8 mouse cellular contexts compared by ENCODE assay signal in the genomic region with DNA sequence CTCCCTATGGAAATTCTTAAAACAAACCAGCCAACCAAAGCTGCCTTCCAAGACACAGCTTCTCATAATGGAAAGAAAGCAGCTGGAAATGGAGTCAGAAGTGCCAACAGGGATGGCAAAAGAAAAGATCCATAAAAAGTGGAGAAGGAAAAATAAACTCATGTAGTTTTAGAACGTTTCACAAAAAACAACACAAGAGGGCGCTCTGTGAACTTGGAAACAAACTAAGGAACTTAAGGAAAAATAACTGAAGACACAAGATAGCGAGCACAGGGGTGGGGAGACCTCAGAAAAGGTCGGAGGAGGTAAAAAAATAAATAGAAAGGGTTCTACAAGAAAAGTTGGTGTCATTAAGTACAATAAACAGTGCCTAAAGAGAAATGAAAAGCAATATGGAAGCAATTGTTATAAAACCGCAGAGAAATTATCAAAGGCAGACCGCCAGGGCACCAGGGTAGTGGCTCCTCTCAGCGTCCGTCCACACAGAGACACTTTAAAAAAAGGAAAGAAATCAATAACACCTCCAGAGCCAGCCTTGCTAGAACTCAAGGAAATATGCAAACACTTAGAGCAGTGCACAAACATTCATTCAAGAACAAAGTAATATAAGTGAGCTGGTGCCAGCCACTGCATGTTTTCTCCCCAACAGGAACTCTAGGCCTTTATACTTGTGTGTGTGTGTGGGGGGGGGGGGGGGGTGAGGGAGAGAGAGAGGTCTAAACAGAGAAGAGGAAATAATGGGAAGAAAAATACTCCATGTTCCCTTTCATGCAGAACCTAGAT. TPM values are rescaled to one million over a fixed set of nuclear protein-coding genes. Genes with fewer than 3 reads are reported as not detected.
DNase-seq lines count a peak whose midpoint lies in the region; ATAC-seq and TF ChIP-seq lines count a peak whose summit lies in the region.

No protein-coding gene starts in this region.

- H3K27me3 ChIP-seq in intestine, postnatal 0 days (replicated peaks; ENCODE audit: control insufficient read depth, insufficient read depth, low read length): no peaks in the 10 kb centered on the region
- H3K27me3 ChIP-seq in intestine, embryonic 15.5 days (replicated peaks): no peaks in the 10 kb centered on the region
- no peaks in the 10 kb centered on the region for H3K27me3 ChIP-seq in thymus, adult 2 months (ENCODE audit: control insufficient read depth, insufficient read depth, low read length)

- no peak for TF ChIP-seq POLR2A in thymus, adult 2 months (IDR thresholded peaks at IDR 0.05; ENCODE audit: control insufficient read depth, extremely low read depth, insufficient read depth, low read length, poor library complexity)

- peak; percentile 73 for TF ChIP-seq CTCF in intestine, postnatal 0 days (IDR thresholded peaks at IDR 0.05; ENCODE audit: low read depth)
- no peak for TF ChIP-seq CTCF in thymus, adult 2 months (IDR thresholded peaks at IDR 0.05; ENCODE audit: borderline replicate concordance, control insufficient read depth, extremely low read depth, insufficient read depth, low read length, poor library complexity)

- peaks cover 8% of the 10 kb centered on the region; the same call in 1 of the 2 replicates for H3K36me3 ChIP-seq in intestine, postnatal 0 days (ENCODE audit: control insufficient read depth, insufficient read depth)
- H3K36me3 ChIP-seq in intestine, embryonic 15.5 days: no peaks in the 10 kb centered on the region
- H3K36me3 ChIP-seq in thymus, adult 2 months (ENCODE audit: control insufficient read depth, insufficient read depth, low read length): no peaks in the 10 kb centered on the region

- no peak overlapping the region for H3K27ac ChIP-seq in intestine, postnatal 0 days (ENCODE audit: low read depth, low read length)
- H3K27ac ChIP-seq in intestine, embryonic 15.5 days: no peak overlapping the region
- no peak overlapping the region for H3K27ac ChIP-seq in thymus, adult 2 months (ENCODE audit: control insufficient read depth, insufficient read depth, low read length)

- no peak overlapping the region for H3K4me2 ChIP-seq in intestine, postnatal 0 days (replicated peaks; ENCODE audit: low read depth)
- no peak overlapping the region for H3K4me2 ChIP-seq in intestine, embryonic 15.5 days (replicated peaks)

- peak; percentile 7 for DNase-seq in thymus, adult 2 months
- no peak for DNase-seq in thymus, adult 18-20 months
- peak; percentile 80 for DNase-seq in embryo, embryonic 10.5 days (ENCODE audit: low spot score)
- DNase-seq in retina, postnatal 1 day: peak; percentile 69
- no peak for DNase-seq in B cell, adult 2 months
- no peak for DNase-seq in adrenal gland, postnatal 25 days

- H3K4me3 ChIP-seq in intestine, postnatal 0 days (ENCODE audit: low read depth, low read length): no peak overlapping the region
- no peak overlapping the region for H3K4me3 ChIP-seq in intestine, embryonic 15.5 days (replicated peaks)
- H3K4me3 ChIP-seq in thymus, adult 2 months (ENCODE audit: control insufficient read depth, insufficient read depth, low read length): no peak overlapping the region

- H3K4me1 ChIP-seq in intestine, postnatal 0 days (replicated peaks; ENCODE audit: control insufficient read depth, insufficient read depth, low read length): no peaks in the 10 kb centered on the region
- peaks cover 7% of the 10 kb centered on the region for H3K4me1 ChIP-seq in intestine, embryonic 15.5 days (replicated peaks)
- no peaks in the 10 kb centered on the region for H3K4me1 ChIP-seq in thymus, adult 2 months (replicated peaks; ENCODE audit: control insufficient read depth, insufficient read depth, low read length)

- no peaks in the 10 kb centered on the region for H3K9me3 ChIP-seq in intestine, postnatal 0 days (ENCODE audit: control insufficient read depth)
- no peaks in the 10 kb centered on the region for H3K9me3 ChIP-seq in intestine, embryonic 15.5 days

- H3K9ac ChIP-seq in intestine, postnatal 0 days (ENCODE audit: low read depth, low read length): no peak overlapping the region
- H3K9ac ChIP-seq in intestine, embryonic 15.5 days: no peak overlapping the region

- no peak; the same call in 1 of the 2 replicates for ATAC-seq in intestine, postnatal 0 days
- ATAC-seq in intestine, embryonic 15.5 days: no peak

- 38% methylated on average over 8 of the region's 8 CpGs for WGBS in intestine, postnatal 0 days
- 33% methylated on average over 8 of the region's 8 CpGs for WGBS in intestine, embryonic 15.5 days
- 73% methylated on average over 8 of the region's 8 CpGs for WGBS in thymus, adult 2 months

RNA-seq across cellular contexts. Expression of a gene that starts 48.1 kb away (rescaled TPM):
- 62.6 and 63.5 TPM in 2 replicates for polyA plus RNA-seq in intestine, postnatal 0 days (2015; fragmentation: Nextera tagmentation; extraction: Ambion mirVana)
- 42.2 and 48.8 TPM in 2 replicates for polyA plus RNA-seq in intestine, embryonic 15.5 days (2015; fragmentation: Nextera tagmentation; extraction: Ambion mirVana)
- polyA plus RNA-seq in thymus, adult 2 months (2012; rRNA removed): 20.9 and 34.0 TPM in 2 replicates
- total RNA-seq in adrenal gland, postnatal 25 days (2021): 85.2 and 92.0 TPM in 2 replicates

Comparison
In these comparisons a context has a peak if more than half of its experiments do, and no peak if none do; other contexts are left out.
1. DNase-seq: peak in thymus, adult 2 months (single experiment), embryo, embryonic 10.5 days (single experiment) and retina, postnatal 1 day (single experiment); none in thymus, adult 18-20 months (0 of 2), B cell, adult 2 months (0 of 2) and adrenal gland, postnatal 25 days (single experiment).